Mouse (Mus musculus) limb, embryonic 11.5 days (tissue): ENCODE measurements around the gene Mbd6. TPM values are rescaled to one million over a fixed set of nuclear protein-coding genes. Genes with fewer than 3 reads are reported as not detected.
A peak's percentile ranks its signal among the peaks of the same experiment; 100 is the strongest.

ENCODE experiments used
- ATAC-seq: fragments of 200-750 bp; cut with Nextera tagmentation; 2 replicates; pipeline ENCODE4 v1.8.0; 2017; ENCODE audit warnings: low read depth; ENCODE audit not compliant: insufficient number of reproducible peaks, low FRiP score, low TSS enrichment
- DNase-seq: peaks from one replicate; pipeline ENCODE4 v3.0.0-alpha.2; 2015; ENCODE audit warnings: low spot score
- H3K27ac ChIP-seq: fragments of 300-500 bp; sonication (generic); replicated peaks from 2 replicates; pipeline ENCODE4 v1.5.1; 2014; ENCODE audit warnings: low read depth, mild to moderate bottlenecking, low read length
- H3K27me3 ChIP-seq: fragments of 300-500 bp; sonication (generic); 2 replicates; pipeline ENCODE4 v1.6.1; 2014; ENCODE audit warnings: mild to moderate bottlenecking, low read length, mixed read lengths; ENCODE audit not compliant: control insufficient read depth, insufficient read depth
- H3K36me3 ChIP-seq: fragments of 300-500 bp; sonication (generic); 2 replicates; pipeline ENCODE4 v1.6.1; 2014; ENCODE audit warnings: mild to moderate bottlenecking, low read length, moderate library complexity, mixed read lengths; ENCODE audit not compliant: control insufficient read depth, insufficient read depth
- H3K4me1 ChIP-seq: fragments of 300-500 bp; sonication (generic); 2 replicates; pipeline ENCODE4 v1.6.1; 2014; ENCODE audit warnings: low read length, mixed read lengths; ENCODE audit not compliant: control insufficient read depth, insufficient read depth
- H3K4me2 ChIP-seq: fragments of 300-500 bp; sonication (generic); 2 replicates; pipeline ENCODE4 v1.6.1; 2014; ENCODE audit warnings: low read depth, mild to moderate bottlenecking, moderate library complexity; ENCODE audit not compliant: severe bottlenecking
- H3K4me3 ChIP-seq: fragments of 300-500 bp; sonication (generic); 2 replicates; pipeline ENCODE4 v1.5.1; 2014; ENCODE audit warnings: low read depth, low read length
- H3K9ac ChIP-seq: fragments of 300-500 bp; sonication (generic); 2 replicates; pipeline ENCODE4 v1.6.1; 2014; ENCODE audit warnings: mild to moderate bottlenecking, low read length
- H3K9me3 ChIP-seq: fragments of 300-500 bp; sonication (generic); 2 replicates; pipeline ENCODE4 v1.6.1; 2016; ENCODE audit warnings: low read length; ENCODE audit not compliant: control insufficient read depth
- WGBS: fragments of 180-500 bp; shearing (Covaris S2); extraction: QIAGEN DNeasy Blood & Tissue Kit; methylation state at CpG from one replicate; pipeline ENCODE4 v1.1.7; 2014; 5-methylcytosine and 5-hydroxymethylcytosine counted together
- polyA plus RNA-seq: library from polyadenylated mRNA; unstranded; fragments of >200 nt; fragmentation: Nextera tagmentation; extraction: Ambion mirVana; gene quantifications from 2 replicates; pipeline ENCODE4 v1.2.1, GENCODE M21; 2014

The Mbd6 gene
- polyA plus RNA-seq = 17.0 and 17.2 TPM in 2 replicates

- DNase-seq (peak; percentile 88), ATAC-seq (peak; percentile 13)
- Histone ChIP-seq H3K9ac (peak within 1 kb of the TSS; percentile 80), H3K27ac (peak within 1 kb of the TSS; percentile 96), H3K4me3 (peak within 1 kb of the TSS; percentile 67), H3K9me3 (no peaks in the 10 kb centered on the region), H3K36me3 (peaks cover 20% of the 10 kb centered on the region; the same call in 1 of the 2 replicates), H3K4me2 (peak within 1 kb of the TSS; percentile 93), H3K4me1 (peaks cover 27% of the 10 kb centered on the region), H3K27me3 (no peaks in the 10 kb centered on the region)
- WGBS = under 1% methylated on average over 31 of the region's 65 CpGs
These were observed at the start of gene Mbd6 for GRCm38 (mm10) chr10:127288800-127289572. TSS of gene Mbd6 (minus strand) at chr10:127289018.

- no peak overlapping the region for H3K27ac ChIP-seq
- H3K36me3 ChIP-seq = 0 out of 2 replicates have a peak, but pooled peaks cover 2% of the 10 kb centered on the region
- H3K4me3 ChIP-seq = no peak overlapping the region
- no peaks in the 10 kb centered on the region for H3K9me3 ChIP-seq
- no peak overlapping the region for H3K4me2 ChIP-seq
- ATAC-seq (no peak), DNase-seq (no peak)
- WGBS = 81% methylated on average over 6 of the region's 6 CpGs
- 0 out of 2 replicates have a peak, but pooled peaks cover 2% of the 10 kb centered on the region for H3K27me3 ChIP-seq
- H3K9ac ChIP-seq = no peak overlapping the region
- H3K4me1 ChIP-seq = 0 out of 2 replicates have a peak, but pooled peaks cover 3% of the 10 kb centered on the region
These were observed 48.8 kb upstream of the Mbd6 start for GRCm38 (mm10) chr10:127337536-127338099.

- Histone ChIP-seq H3K4me2 (no peak overlapping the region), H3K4me1 (0 out of 2 replicates have a peak, but pooled peaks cover 3% of the 10 kb centered on the region), H3K36me3 (0 out of 2 replicates have a peak, but pooled peaks cover 5% of the 10 kb centered on the region), H3K9me3 (no peaks in the 10 kb centered on the region), H3K27ac (no peak overlapping the region), H3K27me3 (0 out of 2 replicates have a peak, but pooled peaks cover 2% of the 10 kb centered on the region), H3K4me3 (no peak overlapping the region), H3K9ac (no peak overlapping the region)
- 67% methylated on average over 5 of the region's 5 CpGs for WGBS
- ATAC-seq (no peak), DNase-seq (no peak)
These were observed 48.1 kb upstream of the Mbd6 start for GRCm38 (mm10) chr10:127336952-127337351.

- Histone ChIP-seq H3K27ac (no peak overlapping the region), H3K9me3 (no peaks in the 10 kb centered on the region), H3K4me2 (no peak overlapping the region), H3K27me3 (0 out of 2 replicates have a peak, but pooled peaks cover under 1% of the 10 kb centered on the region), H3K4me1 (0 out of 2 replicates have a peak, but pooled peaks cover 3% of the 10 kb centered on the region), H3K4me3 (no peak overlapping the region), H3K36me3 (0 out of 2 replicates have a peak, but pooled peaks cover 5% of the 10 kb centered on the region), H3K9ac (no peak overlapping the region)
- 68% methylated on average over 1 of the region's 1 CpGs for WGBS
- no peak for ATAC-seq
- no peak for DNase-seq
These were observed 46.5 kb upstream of the Mbd6 start for GRCm38 (mm10) chr10:127335271-127335670.

GRCm38 (mm10) chr10:127333152-127333551 is 44.3 kb upstream of the Mbd6 start:
- no peak for DNase-seq
- no peaks in the 10 kb centered on the region for H3K9me3 ChIP-seq
- H3K4me2 ChIP-seq = no peak overlapping the region
- H3K27me3 ChIP-seq = no peaks in the 10 kb centered on the region
- no peaks in the 10 kb centered on the region for H3K4me1 ChIP-seq
- H3K4me3 ChIP-seq = no peak overlapping the region
- ATAC-seq = no peak
- H3K27ac ChIP-seq = no peak overlapping the region
- H3K9ac ChIP-seq = no peak overlapping the region
- peaks cover 5% of the 10 kb centered on the region; the same call in 1 of the 2 replicates for H3K36me3 ChIP-seq
- WGBS = 70% methylated on average over 5 of the region's 5 CpGs

GRCm38 (mm10) chr10:127332211-127332874 is 43.5 kb upstream of the Mbd6 start:
- Histone ChIP-seq H3K27ac (no peak overlapping the region), H3K4me1 (no peaks in the 10 kb centered on the region), H3K9ac (0 out of 2 replicates have a peak overlapping the region, but pooled peaks have one; percentile 2), H3K36me3 (peaks cover 5% of the 10 kb centered on the region; the same call in 1 of the 2 replicates), H3K9me3 (no peaks in the 10 kb centered on the region), H3K4me3 (no peak overlapping the region), H3K4me2 (0 out of 2 replicates have a peak overlapping the region, but pooled peaks have one; percentile 20), H3K27me3 (peaks cover 5% of the 10 kb centered on the region; the same call in 1 of the 2 replicates)
- ATAC-seq = no peak
- no peak for DNase-seq
- WGBS = 36% methylated on average over 31 of the region's 31 CpGs

GRCm38 (mm10) chr10:127330212-127330611 is 41.4 kb upstream of the Mbd6 start:
- no peak overlapping the region for H3K9ac ChIP-seq
- H3K9me3 ChIP-seq = no peaks in the 10 kb centered on the region
- ATAC-seq = no peak
- H3K27me3 ChIP-seq = peaks cover 11% of the 10 kb centered on the region
- peaks cover 3% of the 10 kb centered on the region; the same call in 1 of the 2 replicates for H3K36me3 ChIP-seq
- DNase-seq = no peak
- H3K4me1 ChIP-seq = peaks cover 13% of the 10 kb centered on the region; the same call in 1 of the 2 replicates
- no peak overlapping the region for H3K4me2 ChIP-seq
- no peak overlapping the region for H3K27ac ChIP-seq
- 82% methylated on average over 7 of the region's 7 CpGs for WGBS
- no peak overlapping the region for H3K4me3 ChIP-seq
